Mouse (Mus musculus) T-helper 17 cell (primary cell): ENCODE measurements around the gene Armc8.

ENCODE experiments used
- in situ Hi-C, 2 experiments: fragments of 300-600 bp; cut with MboI, MseI; formaldehyde crosslinking; loops; 1 replicate in 1 of 2; 2 replicates in 1 of 2; pipeline ENCODE4 v1.15.1; 2025; ENCODE audit warnings: high pct_unique_total_duplicates in 2 of 2

Armc8 gene

DNA sequence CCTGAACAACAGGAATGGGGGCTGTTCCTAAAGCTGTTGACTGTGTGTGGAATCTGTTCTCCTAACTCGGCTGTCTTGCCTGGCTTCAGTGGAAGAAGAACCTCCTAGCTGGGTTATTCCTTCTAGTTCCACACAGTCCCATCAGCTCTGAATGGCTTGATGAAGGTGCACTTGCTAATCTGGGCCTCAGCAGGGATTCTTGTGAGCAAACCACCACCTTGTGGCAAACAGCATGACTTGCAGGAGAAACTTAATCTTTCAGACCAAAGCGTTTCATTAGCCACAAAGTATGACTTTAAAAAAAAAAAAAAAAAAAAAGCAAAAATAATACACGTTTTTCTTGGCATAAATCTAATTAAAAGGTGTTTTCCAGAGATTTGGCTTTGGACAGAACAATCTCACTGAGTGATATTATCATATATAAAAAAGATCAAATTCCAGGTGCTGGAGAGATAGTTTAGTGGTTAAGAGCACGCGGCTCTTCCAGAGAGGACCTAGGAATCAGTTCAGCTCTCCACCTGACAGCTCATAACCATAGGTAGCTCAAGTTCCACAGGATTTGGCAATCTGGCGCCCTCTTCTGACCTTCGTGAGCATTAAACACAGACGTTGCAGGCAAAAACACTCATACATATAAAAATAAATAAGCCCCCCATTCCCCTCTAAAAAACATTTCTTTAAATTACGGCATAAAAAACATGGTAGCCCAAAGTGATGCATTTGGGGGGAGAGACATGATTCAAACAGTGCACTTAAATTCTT, 118.6 kb downstream of the Armc8 start:
- in situ Hi-C loops, result loop anchor here in 1 of 2 experiments (25.0 kb wide), 1 partner anchor 813 kb away; no protein-coding TSS in a partner anchor

DNA sequence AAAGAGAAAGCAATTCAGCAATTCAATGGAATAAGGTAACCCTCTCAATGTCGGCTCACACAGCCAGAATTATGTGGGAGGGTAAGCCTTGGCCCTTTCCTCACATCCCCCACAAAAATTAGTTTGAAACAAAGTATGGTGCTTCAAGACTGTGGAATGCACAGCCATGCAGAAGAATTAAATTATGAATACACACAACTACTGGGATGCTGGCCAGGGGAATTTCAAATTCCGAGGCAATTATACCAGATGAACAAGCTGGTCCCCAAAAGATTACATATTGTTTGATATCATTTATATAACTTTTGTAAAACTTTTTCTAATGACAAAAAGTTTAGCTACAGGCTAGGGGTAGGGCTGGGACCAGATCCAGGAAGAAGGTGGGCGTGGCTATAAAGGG, 121.4 kb downstream of the Armc8 start:
- in situ Hi-C loops, result loop anchor here in 1 of 2 experiments (25.0 kb wide), 1 partner anchor 810 kb away; no protein-coding TSS in a partner anchor

DNA sequence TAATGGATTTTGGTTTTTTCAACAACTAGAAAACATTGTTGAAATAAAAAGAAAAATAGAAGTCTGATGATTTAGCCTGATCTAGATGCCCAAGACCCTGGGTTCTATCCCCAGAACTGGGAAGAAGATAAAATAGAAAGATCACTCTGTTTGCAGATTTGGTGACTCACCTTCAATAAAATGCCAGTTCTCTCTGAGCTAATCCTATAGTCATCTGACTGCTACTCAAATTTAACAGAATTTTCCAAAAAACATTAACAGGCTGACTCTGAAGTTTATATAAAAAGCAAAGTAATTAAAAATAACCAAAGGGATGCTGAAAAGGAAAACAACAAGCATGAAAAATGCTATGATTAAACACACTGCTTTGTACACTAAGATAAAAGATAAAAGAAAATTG, 122.4 kb downstream of the Armc8 start:
- in situ Hi-C loops, result loop anchor here in 1 of 2 experiments (25.0 kb wide), 1 partner anchor 809 kb away; no protein-coding TSS in a partner anchor

- in situ Hi-C loops, result loop anchor here in 1 of 2 experiments (25.0 kb wide), 1 partner anchor 807 kb away; no protein-coding TSS in a partner anchor
Measured at GRCm38 (mm10) chr9:99444590-99445178, 124.0 kb downstream of the Armc8 start.

GRCm38 (mm10) chr9:99441647-99442433, 126.9 kb downstream of the Armc8 start:
- in situ Hi-C loops, result loop anchor here in 1 of 2 experiments (25.0 kb wide), 1 partner anchor 805 kb away; no protein-coding TSS in a partner anchor

DNA sequence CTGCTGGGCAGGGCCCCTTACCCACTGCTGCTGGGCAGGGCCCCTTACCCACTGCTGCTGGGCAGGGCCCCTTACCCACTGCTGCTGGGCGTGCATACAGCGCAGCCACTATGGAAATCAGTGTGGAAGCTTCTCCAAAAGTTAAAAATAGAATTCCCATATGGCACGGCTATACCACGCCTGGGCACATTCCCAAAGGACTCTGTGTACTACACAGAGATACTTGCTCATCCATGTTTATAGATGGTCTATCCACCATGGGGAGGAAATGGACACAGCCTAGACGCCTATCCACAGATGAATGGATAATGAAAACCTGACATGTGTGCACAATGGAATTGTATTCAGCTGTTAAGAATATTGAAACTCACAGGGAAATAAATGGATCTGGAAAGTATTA, 127.8 kb downstream of the Armc8 start:
- in situ Hi-C loops, result loop anchor here in 1 of 2 experiments (25.0 kb wide), 1 partner anchor 804 kb away; no protein-coding TSS in a partner anchor

DNA sequence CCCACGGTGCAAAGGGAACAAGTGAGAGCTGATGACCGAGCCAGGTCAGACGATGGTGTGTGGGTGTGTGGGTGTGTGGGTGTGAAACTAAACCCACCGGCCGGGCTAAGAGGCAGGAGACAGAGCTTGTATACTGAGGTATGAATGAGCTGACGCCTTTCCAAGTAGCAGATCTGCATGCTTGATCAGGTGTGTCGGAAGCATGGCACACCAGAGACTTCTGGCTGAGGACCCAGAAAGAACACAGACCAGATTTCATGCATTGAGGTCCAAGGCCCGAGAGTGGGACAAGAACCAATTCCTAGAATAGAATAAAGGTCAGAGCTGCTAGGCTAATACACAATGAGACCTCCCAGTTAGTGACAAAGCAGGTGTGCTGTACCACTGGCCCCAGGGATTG, 129.6 kb downstream of the Armc8 start:
- in situ Hi-C loops, result loop anchor here in 1 of 2 experiments (25.0 kb wide), 1 partner anchor 802 kb away; no protein-coding TSS in a partner anchor

- in situ Hi-C loops, result loop anchor here in 1 of 2 experiments (25.0 kb wide), 1 partner anchor 801 kb away; no protein-coding TSS in a partner anchor
Measured at GRCm38 (mm10) chr9:99437781-99438565, 130.7 kb downstream of the Armc8 start.

DNA sequence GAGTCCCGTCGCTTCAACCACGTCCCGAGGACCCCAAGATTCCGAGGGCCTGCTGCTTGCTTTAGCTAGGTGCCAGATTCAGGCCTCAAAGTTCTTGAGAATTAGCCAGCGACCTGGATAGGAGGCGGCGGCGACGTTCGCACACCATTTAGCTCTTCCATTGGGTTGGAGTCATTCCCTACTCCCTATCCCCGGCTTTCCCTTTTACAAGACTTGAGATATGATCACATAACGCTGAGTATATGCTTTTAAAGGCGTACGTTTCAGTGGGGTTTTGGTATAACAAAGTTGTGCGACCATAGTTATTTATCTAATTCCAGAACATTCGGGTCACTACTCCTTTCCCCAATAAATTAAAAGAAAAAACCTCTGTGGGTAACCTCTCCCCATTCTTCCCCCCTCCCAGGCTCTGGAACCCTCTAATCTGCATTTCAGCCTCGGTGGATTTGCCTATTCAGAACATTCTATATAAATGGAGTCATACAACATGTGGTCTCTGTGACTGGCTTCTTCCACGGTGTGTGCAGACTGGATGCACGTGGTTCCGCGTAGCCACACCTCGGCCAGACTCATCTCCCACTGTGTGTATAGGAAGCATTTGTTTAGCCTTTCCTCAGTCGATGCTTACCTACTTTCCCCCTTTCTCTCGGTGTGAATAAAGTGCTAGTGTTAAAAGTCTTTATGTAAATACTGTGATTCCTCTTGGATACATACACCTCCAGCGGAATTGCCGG, 131.5 kb downstream of the Armc8 start, which contains the start of gene Mras:
TSS of gene Mras (minus strand) at position 351 of the 734 bp plus-strand sequence.
- in situ Hi-C loops, result loop anchor here in 1 of 2 experiments (25.0 kb wide), 1 partner anchor 800 kb away; no protein-coding TSS in a partner anchor

DNA sequence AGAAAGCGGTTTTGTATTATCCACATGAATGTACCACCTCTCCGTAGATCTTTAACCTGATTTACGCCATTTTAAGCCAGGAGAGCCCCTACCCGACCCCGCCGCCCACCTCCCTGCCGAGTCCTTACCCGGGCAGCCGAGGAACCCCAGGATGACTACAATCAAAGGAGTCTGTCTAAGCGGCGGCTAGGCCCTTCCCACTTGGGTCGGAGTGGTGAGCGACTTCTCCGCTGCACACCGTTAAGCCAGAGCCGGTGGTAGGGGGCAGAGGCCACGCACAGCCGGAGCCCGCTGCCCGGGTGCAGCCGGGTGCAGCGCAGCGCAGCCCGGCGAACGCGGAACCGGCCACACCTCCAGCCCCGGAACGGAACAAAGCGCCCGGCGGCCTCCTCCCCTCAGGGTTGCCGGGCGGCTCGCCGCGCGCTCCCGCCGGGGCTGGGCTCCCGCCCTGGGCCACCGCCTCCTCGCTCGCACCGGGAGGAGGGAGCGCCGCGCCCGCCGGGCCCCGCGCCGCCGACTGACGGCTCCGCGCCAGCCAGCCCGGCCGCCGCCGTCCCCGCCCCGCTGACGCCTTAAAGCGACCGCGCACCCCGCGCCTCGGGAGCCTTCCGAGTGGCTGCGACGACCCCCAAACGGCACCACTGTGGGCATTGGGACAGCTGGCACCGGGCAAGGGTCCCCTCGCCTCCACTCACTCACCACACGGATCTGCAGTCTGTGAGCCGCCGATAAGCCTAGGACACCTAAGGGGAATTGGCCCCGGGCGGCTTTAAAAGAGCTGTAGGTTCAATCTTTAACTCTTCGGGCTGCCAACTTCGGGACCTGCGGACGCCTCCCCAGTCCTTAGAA, 132.3 kb downstream of the Armc8 start:
- in situ Hi-C loops, result loop anchor here in 1 of 2 experiments (25.0 kb wide), 1 partner anchor 799 kb away; no protein-coding TSS in a partner anchor

GRCm38 (mm10) chr9:99435619-99436181, 133.0 kb downstream of the Armc8 start:
- in situ Hi-C loops, result loop anchor here in 1 of 2 experiments (25.0 kb wide), 1 partner anchor 798 kb away; no protein-coding TSS in a partner anchor

- in situ Hi-C loops, result loop anchor here in 1 of 2 experiments (25.0 kb wide), 1 partner anchor 798 kb away; no protein-coding TSS in a partner anchor
Measured at GRCm38 (mm10) chr9:99434892-99435618, 133.6 kb downstream of the Armc8 start.

- in situ Hi-C loops, result loop anchor here in 1 of 2 experiments (25.0 kb wide), 1 partner anchor 795 kb away; no protein-coding TSS in a partner anchor
Measured at GRCm38 (mm10) chr9:99432478-99432877, 136.2 kb downstream of the Armc8 start.

DNA sequence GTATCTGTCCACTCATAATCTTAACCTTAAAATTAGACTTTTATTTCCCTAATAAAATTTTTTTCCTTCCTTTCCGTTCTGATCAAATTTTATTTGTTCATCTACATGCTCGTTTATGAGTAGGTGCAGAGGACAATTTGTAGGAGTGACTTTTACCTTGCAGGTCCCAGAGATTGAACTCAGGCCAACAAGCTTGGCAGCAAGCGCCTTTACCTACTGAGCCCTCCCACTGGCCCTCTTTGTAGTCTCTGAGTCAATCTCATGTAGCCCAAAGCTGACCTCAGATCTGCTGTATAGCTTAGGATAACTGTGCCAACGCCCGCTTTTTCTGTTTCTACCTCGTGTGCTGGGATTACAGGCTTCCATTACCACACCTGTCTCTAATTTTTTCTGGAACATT, 136.7 kb downstream of the Armc8 start:
- in situ Hi-C loops, result loop anchor here in 1 of 2 experiments (25.0 kb wide), 1 partner anchor 795 kb away; no protein-coding TSS in a partner anchor

- in situ Hi-C loops, result loop anchor here in 1 of 2 experiments (25.0 kb wide), 1 partner anchor 794 kb away; no protein-coding TSS in a partner anchor
Measured at GRCm38 (mm10) chr9:99431346-99431745, 137.4 kb downstream of the Armc8 start.

GRCm38 (mm10) chr9:99430806-99431205, 137.9 kb downstream of the Armc8 start:
- in situ Hi-C loops, result loop anchor here in 1 of 2 experiments (25.0 kb wide), 1 partner anchor 794 kb away; no protein-coding TSS in a partner anchor

DNA sequence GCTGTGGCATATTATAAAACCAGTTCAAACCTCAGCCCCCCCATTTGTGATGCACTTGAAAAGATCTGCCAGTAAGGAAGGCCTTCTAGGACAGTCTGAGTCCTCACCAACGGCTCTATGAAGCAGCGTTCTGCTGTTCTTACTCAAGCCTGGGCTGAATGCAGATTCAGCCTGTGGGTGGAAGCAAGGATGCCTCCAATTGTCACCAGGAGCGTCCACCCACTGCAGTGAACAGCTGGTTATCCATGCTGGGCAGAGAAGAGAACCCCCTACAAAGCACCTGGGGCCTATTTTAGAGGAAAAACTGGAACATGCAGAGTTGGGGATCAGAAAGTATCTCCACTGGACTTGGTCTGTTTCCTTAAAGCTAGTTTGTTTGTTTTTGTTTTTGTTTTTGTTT, 138.9 kb downstream of the Armc8 start:
- in situ Hi-C loops, result loop anchor here in 1 of 2 experiments (25.0 kb wide), 1 partner anchor 793 kb away; no protein-coding TSS in a partner anchor
